Comparison of ENCODE assay signal across 8 mouse cellular contexts in the genomic region with DNA sequence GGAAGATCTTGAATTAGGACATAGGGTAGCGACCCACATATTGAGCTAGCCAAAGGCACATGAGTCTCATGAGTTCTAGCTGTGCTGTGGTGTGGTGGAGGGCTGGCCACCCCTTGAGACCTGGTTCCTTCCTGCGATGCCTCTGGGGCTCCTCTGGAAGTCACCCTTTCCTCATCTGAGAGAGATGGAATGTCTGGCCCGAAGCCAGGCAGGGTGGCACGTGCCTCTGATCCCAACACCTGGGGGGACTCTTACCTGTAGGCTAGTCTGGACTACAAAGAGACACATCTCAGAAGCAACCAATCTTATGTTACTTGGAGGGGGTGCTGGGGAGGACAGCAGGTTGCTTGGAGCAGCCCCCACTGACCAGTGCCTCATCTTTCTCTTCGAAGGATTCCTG. TPM values are rescaled to one million over a fixed set of nuclear protein-coding genes. Genes with fewer than 3 reads are reported as not detected.
DNase-seq lines count a peak whose midpoint lies in the region; ATAC-seq and TF ChIP-seq lines count a peak whose summit lies in the region.

No protein-coding gene starts in this region.

- peak overlapping the region; percentile 95 for H3K27ac ChIP-seq in kidney, postnatal 0 days
- peak overlapping the region; percentile 91 for H3K27ac ChIP-seq in stomach, embryonic 14.5 days (ENCODE audit: low read length)

- H3K4me2 ChIP-seq in kidney, postnatal 0 days (ENCODE audit: low read length): 0 out of 2 replicates have a peak overlapping the region, but pooled peaks have one; percentile 41
- H3K4me2 ChIP-seq in stomach, embryonic 14.5 days (replicated peaks; ENCODE audit: low read depth, low read length): 0 out of 2 replicates have a peak overlapping the region, but pooled peaks have one; percentile 25

- peak overlapping the region; percentile 49; the same call in 1 of the 2 replicates for H3K9ac ChIP-seq in kidney, postnatal 0 days (ENCODE audit: low read depth, low read length)
- no peak overlapping the region for H3K9ac ChIP-seq in stomach, embryonic 14.5 days (replicated peaks; ENCODE audit: low read depth, low read length)

- no peak for ATAC-seq in megakaryocyte, adult 5-6 weeks (ENCODE audit: poor library complexity, severe bottlenecking)
- ATAC-seq in kidney, postnatal 0 days (replicated peaks; ENCODE audit: low FRiP score, low read depth): no peak
- ATAC-seq in stomach, embryonic 14.5 days (ENCODE audit: insufficient number of reproducible peaks, insufficient read depth, low FRiP score, low read depth): no peak

- peak; percentile 37 for DNase-seq in adrenal gland, postnatal 14 days
- DNase-seq in adrenal gland, postnatal 25 days: no peak
- DNase-seq in kidney, postnatal 0 days (ENCODE audit: low spot score): no peak
- no peak for DNase-seq in adrenal gland, postnatal 10 days
- no peak for DNase-seq in lung, postnatal 14 days

- peaks cover 6% of the 10 kb centered on the region for H3K27me3 ChIP-seq in megakaryocyte, embryonic 14.5 days (replicated peaks)
- H3K27me3 ChIP-seq in kidney, postnatal 0 days (ENCODE audit: insufficient read depth, low read length): no peaks in the 10 kb centered on the region
- H3K27me3 ChIP-seq in stomach, embryonic 14.5 days (ENCODE audit: control insufficient read depth, insufficient read depth, low read length): no peaks in the 10 kb centered on the region

- 59% methylated on average over 5 of the region's 5 CpGs for WGBS in kidney, postnatal 0 days
- WGBS in stomach, embryonic 14.5 days: 68% methylated on average over 5 of the region's 5 CpGs

- no peak for TF ChIP-seq CTCF in kidney, postnatal 0 days (IDR thresholded peaks at IDR 0.05; ENCODE audit: low read depth)

- peaks cover 86% of the 10 kb centered on the region for H3K4me1 ChIP-seq in megakaryocyte, embryonic 14.5 days
- peaks cover 79% of the 10 kb centered on the region for H3K4me1 ChIP-seq in kidney, postnatal 0 days (replicated peaks; ENCODE audit: insufficient read depth, low read length)
- H3K4me1 ChIP-seq in stomach, embryonic 14.5 days (ENCODE audit: control insufficient read depth, insufficient read depth, low read length): peaks cover 64% of the 10 kb centered on the region

- H3K9me3 ChIP-seq in megakaryocyte, embryonic 14.5 days: no peaks in the 10 kb centered on the region
- H3K9me3 ChIP-seq in kidney, postnatal 0 days (replicated peaks; ENCODE audit: low read length): no peaks in the 10 kb centered on the region
- no peaks in the 10 kb centered on the region for H3K9me3 ChIP-seq in stomach, embryonic 14.5 days (ENCODE audit: control insufficient read depth, low read depth, low read length)

- peak overlapping the region; percentile 90 for H3K4me3 ChIP-seq in megakaryocyte, embryonic 14.5 days (replicated peaks)
- H3K4me3 ChIP-seq in kidney, postnatal 0 days (replicated peaks; ENCODE audit: low read depth, low read length): no peak overlapping the region
- H3K4me3 ChIP-seq in stomach, embryonic 14.5 days (ENCODE audit: low read depth, low read length): no peak overlapping the region

- no peaks in the 10 kb centered on the region for H3K36me3 ChIP-seq in megakaryocyte, embryonic 14.5 days (replicated peaks; ENCODE audit: low read length)
- H3K36me3 ChIP-seq in kidney, postnatal 0 days (ENCODE audit: insufficient read depth, low read length): no peaks in the 10 kb centered on the region
- no peaks in the 10 kb centered on the region for H3K36me3 ChIP-seq in stomach, embryonic 14.5 days (ENCODE audit: control insufficient read depth, insufficient read depth, low read length)

RNA-seq across cellular contexts. Expression of a gene that starts 26.1 kb away (rescaled TPM):
- 55.8 and 77.0 TPM in 2 replicates for total RNA-seq in adrenal gland, postnatal 14 days (2021)
- 26.9 and 39.8 TPM in 2 replicates for total RNA-seq in adrenal gland, postnatal 25 days (2021)
- 0.34 and 9.8 TPM in 2 replicates for polyA plus RNA-seq in megakaryocyte, embryonic 14.5 days (2012; ENCODE audit: insufficient read depth, low replicate concordance)
- 0.16 and 0.22 TPM in 2 replicates for total RNA-seq in megakaryocyte, adult 5-6 weeks (2015)
- total RNA-seq in megakaryocyte, adult 5-6 weeks (2017): 0.11 and 0.69 TPM in 2 replicates
- 5.0 and 5.8 TPM in 2 replicates for polyA plus RNA-seq in kidney, postnatal 0 days (2015; fragmentation: Nextera tagmentation; extraction: Ambion mirVana)
- polyA plus RNA-seq in stomach, embryonic 14.5 days (2014; fragmentation: Nextera tagmentation; extraction: Ambion mirVana): 2.8 and 2.9 TPM in 2 replicates
- total RNA-seq in adrenal gland, postnatal 10 days (2021): 10 to 100 TPM; 29.5 to 56.8 TPM

Comparison
In these comparisons a context has a peak if more than half of its experiments do, and no peak if none do; other contexts are left out.
1. RNA of a gene that starts 26.1 kb away (total RNA-seq): 55.8 to 77.0 TPM in adrenal gland, postnatal 14 days, 29.5 to 56.8 TPM in adrenal gland, postnatal 10 days and 26.9 to 39.8 TPM in adrenal gland, postnatal 25 days; 0.11 to 0.69 TPM in megakaryocyte, adult 5-6 weeks; every median in the first group is over 10 times any median in the second.